Mouse (Mus musculus): ENCODE data around the gene Cacna2d2.

The Cacna2d2 gene

DNA sequence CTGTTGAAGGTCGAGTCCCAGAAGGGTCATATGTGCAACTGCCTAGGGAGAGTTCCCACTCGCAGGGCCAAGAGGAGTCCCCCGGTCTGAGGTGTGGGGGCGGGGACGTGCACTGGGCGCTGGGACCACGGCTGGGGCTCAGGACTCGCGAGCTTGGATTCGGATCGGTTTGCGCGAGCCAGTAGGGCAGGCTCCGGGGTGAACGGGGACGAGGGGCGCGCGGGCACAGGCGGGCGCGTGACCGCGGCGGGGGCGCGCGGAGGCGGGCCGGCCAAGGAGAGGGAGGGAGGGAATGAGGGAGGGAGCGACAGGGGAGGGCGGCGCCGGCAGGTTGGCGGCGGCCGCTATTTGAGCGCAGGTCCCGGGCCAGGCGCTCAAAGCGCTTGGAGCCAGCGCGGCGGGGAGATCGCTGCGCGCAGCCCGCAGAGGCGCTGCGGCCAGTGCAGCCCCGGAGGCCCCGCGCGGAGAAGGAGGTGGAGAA, at the start of gene Cacna2d2:
TSS of gene Cacna2d2 (plus strand) at position 122 of the 481 bp plus-strand sequence.
- TF ChIP-seq GATA4 (IDR thresholded peaks at IDR 0.05; ENCODE audit: insufficient replicate concordance, low read length), result no peak

DNA sequence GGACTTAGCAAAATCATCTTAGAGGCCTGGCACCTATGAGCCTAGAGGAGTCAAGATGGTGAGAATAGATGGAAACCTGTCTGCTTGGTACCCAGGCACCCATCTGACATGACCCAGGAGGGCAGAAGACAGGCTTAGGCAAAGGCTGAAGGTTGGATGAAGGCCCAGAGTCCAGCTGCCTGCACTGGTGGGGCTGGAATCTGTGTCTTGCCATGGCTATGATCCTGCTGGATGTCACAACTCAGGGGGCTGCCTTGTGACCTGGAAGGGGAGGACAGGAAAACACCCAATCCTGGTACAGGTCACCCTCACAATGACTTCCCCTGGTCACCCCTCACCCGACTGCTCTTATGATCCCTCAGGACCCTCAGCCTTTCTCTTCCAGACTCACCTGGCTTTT, 44.6 kb upstream of the Cacna2d2 start:
- TF ChIP-seq GATA4 (IDR thresholded peaks at IDR 0.05; ENCODE audit: insufficient replicate concordance, low read length), result no peak

GRCm38 (mm10) chr9:107355870-107356765, 43.3 kb upstream of the Cacna2d2 start:
- no peak for TF ChIP-seq GATA4 (IDR thresholded peaks at IDR 0.05; ENCODE audit: insufficient replicate concordance, low read length)

- TF ChIP-seq GATA4 (IDR thresholded peaks at IDR 0.05; ENCODE audit: insufficient replicate concordance, low read length), result no peak
These were observed 41.8 kb upstream of the Cacna2d2 start for GRCm38 (mm10) chr9:107357651-107358050.

DNA sequence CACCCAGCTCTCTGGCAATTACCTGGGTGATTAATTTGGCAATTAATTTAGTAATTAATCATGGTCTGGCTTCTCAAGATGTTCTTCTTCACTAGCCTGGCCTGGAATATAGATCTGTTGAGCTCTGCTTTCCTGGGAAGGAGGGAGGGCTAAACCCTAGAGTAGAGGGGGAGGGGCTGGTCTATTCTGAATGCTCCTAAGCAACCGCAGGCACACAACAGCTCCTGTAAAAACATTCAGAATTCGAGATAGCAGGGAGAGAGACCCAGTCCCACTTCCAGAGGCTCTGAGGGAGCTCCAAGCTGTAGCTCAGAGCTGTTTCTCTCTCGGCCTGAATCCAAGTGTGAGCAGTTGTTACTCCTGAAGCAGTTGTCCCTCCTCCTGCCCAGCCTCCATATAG, 38.4 kb upstream of the Cacna2d2 start:
- TF ChIP-seq GATA4 (IDR thresholded peaks at IDR 0.05; ENCODE audit: insufficient replicate concordance, low read length), result no peak

GRCm38 (mm10) chr9:107366644-107367043, 32.8 kb upstream of the Cacna2d2 start:
- TF ChIP-seq GATA4 (IDR thresholded peaks at IDR 0.05; ENCODE audit: insufficient replicate concordance, low read length), result no peak

DNA sequence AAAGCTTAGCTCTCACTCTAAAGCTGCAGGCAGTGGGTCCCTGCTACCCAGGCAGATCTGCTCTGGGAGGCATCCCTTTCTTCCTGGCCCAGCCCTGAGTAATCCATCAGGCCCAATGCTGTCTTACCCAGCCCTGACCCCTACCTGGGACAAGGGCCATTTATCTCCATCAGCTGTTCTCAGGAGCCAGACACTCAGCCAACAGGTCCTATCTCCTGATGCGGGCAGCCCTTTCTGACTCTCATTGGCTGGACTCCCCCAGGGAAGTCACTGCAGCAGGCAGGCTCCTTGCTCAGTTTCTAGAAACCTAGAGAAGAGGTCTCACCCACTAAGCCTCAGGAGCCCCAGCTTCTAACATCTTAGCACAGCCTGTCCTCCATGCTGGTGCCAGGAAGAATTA, 31.1 kb upstream of the Cacna2d2 start:
- no peak for TF ChIP-seq GATA4 (IDR thresholded peaks at IDR 0.05; ENCODE audit: insufficient replicate concordance, low read length)

DNA sequence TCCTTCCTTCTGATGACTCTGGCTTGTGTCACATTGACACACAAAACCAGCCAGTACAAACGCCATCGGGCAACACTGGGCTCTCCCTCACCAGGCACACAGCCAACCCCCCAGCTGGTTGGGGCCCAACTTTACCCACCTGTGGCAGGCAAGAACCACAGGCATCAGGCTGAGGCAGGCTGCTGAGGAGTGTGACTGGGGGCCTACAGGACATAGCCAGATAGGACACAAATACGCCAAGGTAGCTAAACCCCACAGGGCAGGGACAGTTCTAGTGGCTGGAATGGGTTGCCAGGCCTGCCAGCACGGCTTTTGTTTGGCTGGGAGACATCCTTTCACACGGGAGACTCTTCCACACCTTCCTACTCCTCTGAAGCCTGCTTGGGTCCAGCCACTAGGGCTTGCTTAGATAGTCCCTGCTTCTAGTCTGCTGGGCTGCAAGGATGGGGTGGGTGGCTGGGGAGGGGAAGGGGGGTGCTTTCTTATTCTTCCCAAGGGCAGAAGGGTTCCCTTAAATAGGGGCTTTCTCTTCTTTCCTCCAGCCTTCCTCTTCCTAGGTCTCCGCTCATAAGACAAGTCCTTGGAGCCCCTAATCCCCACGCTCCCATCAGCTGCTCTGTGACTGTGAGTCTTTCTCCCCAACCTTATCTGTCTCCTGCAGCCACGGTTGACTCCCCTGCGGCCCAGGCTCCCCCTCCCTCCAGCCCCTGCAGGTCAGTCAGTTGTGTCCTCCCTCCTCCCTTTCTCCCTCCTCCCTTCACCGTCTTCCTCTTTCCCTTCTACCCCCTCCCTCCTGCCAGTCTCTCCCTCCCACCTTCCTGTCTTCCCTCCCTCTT, 29.9 kb upstream of the Cacna2d2 start:
- no peak for TF ChIP-seq GATA4 (IDR thresholded peaks at IDR 0.05; ENCODE audit: insufficient replicate concordance, low read length)

- TF ChIP-seq GATA4 (IDR thresholded peaks at IDR 0.05; ENCODE audit: insufficient replicate concordance, low read length), result no peak
These were observed 29.3 kb upstream of the Cacna2d2 start for GRCm38 (mm10) chr9:107370106-107370463.

DNA sequence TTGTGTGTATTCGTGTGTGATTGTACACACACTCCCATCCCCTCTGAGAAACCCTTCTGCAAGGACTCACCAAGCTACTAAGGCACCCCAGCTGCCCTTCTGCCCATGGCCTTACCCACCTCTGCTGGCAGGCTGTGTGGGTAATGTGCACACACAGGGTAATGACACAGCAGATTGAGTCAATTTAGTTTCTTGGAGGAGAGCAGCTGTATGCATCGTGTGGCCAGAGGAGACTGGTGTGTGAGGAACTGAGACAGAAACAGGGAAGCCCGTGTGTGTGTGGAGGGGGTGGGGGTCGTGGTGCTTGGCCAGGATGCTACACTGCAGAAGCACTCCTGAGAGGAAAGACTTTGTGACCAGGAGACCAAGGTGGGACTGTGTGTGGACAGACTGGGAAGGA, 27.0 kb upstream of the Cacna2d2 start:
- no peak for TF ChIP-seq GATA4 (IDR thresholded peaks at IDR 0.05; ENCODE audit: insufficient replicate concordance, low read length)

- no peak for TF ChIP-seq GATA4 (IDR thresholded peaks at IDR 0.05; ENCODE audit: insufficient replicate concordance, low read length)
These were observed 24.8 kb upstream of the Cacna2d2 start for GRCm38 (mm10) chr9:107374623-107375022.

GRCm38 (mm10) chr9:107375451-107375850, 24.0 kb upstream of the Cacna2d2 start:
- TF ChIP-seq GATA4 (IDR thresholded peaks at IDR 0.05; ENCODE audit: insufficient replicate concordance, low read length), result no peak

- no peak for TF ChIP-seq GATA4 (IDR thresholded peaks at IDR 0.05; ENCODE audit: insufficient replicate concordance, low read length)
These were observed 21.4 kb upstream of the Cacna2d2 start for GRCm38 (mm10) chr9:107377961-107378512.

DNA sequence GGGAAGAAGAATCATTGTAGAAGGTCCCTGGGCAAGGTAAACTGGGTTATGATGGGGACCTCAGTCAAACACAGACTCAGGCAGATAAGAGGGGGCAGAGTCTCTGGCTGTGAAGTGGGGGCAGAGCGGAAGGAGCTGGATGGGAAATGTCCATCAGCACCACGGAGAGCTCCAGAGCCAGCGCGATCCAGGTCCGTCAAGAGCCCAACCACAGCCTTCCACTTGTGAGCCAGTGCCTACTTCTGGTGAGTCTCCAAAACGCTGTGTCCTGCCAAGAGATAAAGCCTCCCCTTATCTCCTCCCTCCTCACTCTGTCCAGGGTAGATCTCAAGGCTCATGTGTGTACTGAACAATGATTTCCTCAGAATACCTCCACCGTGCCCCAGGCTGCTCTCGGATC, 17.7 kb upstream of the Cacna2d2 start:
- TF ChIP-seq GATA4 (IDR thresholded peaks at IDR 0.05; ENCODE audit: insufficient replicate concordance, low read length), result no peak

DNA sequence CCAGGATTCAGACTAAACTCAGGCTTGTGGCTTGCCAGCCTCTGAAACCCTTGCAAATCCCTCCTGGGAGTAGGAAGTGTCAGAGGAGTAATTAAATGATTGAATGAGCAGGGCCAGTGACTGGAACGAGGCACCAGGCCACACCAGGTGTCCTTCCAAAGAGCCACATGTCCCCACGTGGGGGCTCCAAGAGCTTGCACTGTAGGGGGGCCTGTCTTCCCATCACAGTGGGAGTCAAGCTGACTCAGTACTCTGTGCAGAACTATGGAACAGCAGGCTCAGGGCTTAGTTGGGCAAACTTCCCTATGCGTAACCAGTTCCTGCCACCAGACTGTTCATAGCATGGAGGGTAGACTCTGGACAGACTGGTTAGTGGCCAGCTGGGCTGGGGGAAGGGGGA, 15.0 kb upstream of the Cacna2d2 start:
- TF ChIP-seq GATA4 (IDR thresholded peaks at IDR 0.05; ENCODE audit: insufficient replicate concordance, low read length), result no peak

GRCm38 (mm10) chr9:107386722-107387121, 12.7 kb upstream of the Cacna2d2 start:
- no peak for TF ChIP-seq GATA4 (IDR thresholded peaks at IDR 0.05; ENCODE audit: insufficient replicate concordance, low read length)
